Mouse (Mus musculus): ENCODE data around the gene Dnali1. TPM values are rescaled to one million over a fixed set of nuclear protein-coding genes. Genes with fewer than 3 reads are reported as not detected.

Dnali1 gene
- not detected for total RNA-seq (2021)
- long read RNA-seq, experiment 1, result 0 reads
- long read RNA-seq, experiment 2, result 0 reads

- peak; percentile 47 for DNase-seq
These were observed at the start of gene Dnali1 for GRCm38 (mm10) chr4:125065517-125066307. Gene Dnali1, minus strand, starts transcription at chr4:125065703.

GRCm38 (mm10) chr4:125115081-125115480, 49.6 kb upstream of the Dnali1 start:
- no peak for DNase-seq

- peak; percentile 77 for DNase-seq
These were observed 49.1 kb upstream of the Dnali1 start for GRCm38 (mm10) chr4:125114638-125115037.

DNA sequence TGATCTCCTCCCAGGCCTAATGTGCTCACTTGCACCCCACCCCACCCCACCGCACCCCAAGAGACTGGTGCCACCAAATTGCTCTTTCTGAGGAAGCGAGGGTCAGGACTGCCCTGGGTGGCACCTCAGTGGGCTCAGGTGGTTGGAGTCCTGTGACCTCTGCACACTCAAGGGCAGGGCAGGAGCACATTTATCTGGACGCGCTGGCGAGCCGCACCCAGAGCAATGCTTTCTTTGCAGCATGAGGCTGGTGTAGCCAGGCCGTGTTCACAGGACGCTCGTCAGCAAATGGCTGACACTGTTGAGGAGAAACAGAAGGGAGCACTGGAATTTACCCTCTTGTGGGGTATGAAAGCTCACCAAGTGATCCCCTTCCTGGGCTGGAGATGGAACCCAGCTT, 39.9 kb upstream of the Dnali1 start:
- no peak for DNase-seq

GRCm38 (mm10) chr4:125101334-125101733, 35.8 kb upstream of the Dnali1 start:
- no peak for DNase-seq

- peak; percentile 51 for DNase-seq
These were observed 34.0 kb upstream of the Dnali1 start for GRCm38 (mm10) chr4:125099458-125099857.

- no peak for DNase-seq
These were observed 31.9 kb upstream of the Dnali1 start for GRCm38 (mm10) chr4:125097412-125097811.

DNA sequence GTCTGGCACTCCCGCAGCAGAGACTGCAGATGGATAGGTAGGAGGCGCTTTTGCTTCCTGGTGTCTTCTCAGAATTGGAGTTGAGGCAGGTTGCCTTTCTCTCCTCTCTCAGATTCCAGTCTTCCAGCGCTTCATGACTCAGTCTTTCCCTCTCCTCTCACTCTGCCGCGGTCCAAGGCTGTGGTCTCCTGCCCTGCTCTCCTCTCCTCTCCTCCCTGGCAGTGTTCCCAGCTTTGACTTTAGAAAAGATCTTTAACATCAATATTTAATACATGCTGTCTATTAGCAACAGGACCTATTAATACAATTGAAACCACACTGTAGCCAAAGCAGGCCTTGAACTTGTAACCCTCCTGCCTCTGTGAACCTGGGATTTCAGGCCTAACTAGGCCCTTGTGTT, 30.6 kb upstream of the Dnali1 start:
- no peak for DNase-seq

- DNase-seq, result no peak
These were observed 27.5 kb upstream of the Dnali1 start for GRCm38 (mm10) chr4:125093031-125093430.

- no peak for DNase-seq
These were observed 19.9 kb upstream of the Dnali1 start for GRCm38 (mm10) chr4:125085346-125085841.

- DNase-seq, result peak; percentile 90
These were observed 19.2 kb upstream of the Dnali1 start, which contains the start of gene Meaf6 for GRCm38 (mm10) chr4:125084403-125085345. Gene Meaf6, plus strand, starts transcription at chr4:125085134.

GRCm38 (mm10) chr4:125078698-125079097, 13.2 kb upstream of the Dnali1 start:
- no peak for DNase-seq

DNA sequence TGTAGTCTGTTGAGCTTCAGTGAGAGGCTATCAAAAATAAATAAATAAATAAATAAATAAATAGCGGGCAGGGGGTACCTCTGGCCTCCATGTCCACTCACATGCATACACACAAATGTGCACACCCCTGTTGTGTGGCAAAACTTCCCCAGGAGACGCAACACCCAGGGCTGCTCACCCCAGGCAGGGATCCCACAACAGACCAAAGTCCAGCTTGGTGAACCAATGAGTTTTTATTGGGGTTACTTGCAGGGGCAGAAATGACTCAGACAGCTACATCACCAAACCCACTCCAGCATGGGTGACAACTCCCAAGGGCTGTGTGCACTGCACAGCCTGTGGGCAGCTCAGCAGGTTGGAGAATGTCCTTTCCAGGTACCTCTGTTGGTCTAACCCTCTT, 12.2 kb upstream of the Dnali1 start:
- no peak for DNase-seq

DNA sequence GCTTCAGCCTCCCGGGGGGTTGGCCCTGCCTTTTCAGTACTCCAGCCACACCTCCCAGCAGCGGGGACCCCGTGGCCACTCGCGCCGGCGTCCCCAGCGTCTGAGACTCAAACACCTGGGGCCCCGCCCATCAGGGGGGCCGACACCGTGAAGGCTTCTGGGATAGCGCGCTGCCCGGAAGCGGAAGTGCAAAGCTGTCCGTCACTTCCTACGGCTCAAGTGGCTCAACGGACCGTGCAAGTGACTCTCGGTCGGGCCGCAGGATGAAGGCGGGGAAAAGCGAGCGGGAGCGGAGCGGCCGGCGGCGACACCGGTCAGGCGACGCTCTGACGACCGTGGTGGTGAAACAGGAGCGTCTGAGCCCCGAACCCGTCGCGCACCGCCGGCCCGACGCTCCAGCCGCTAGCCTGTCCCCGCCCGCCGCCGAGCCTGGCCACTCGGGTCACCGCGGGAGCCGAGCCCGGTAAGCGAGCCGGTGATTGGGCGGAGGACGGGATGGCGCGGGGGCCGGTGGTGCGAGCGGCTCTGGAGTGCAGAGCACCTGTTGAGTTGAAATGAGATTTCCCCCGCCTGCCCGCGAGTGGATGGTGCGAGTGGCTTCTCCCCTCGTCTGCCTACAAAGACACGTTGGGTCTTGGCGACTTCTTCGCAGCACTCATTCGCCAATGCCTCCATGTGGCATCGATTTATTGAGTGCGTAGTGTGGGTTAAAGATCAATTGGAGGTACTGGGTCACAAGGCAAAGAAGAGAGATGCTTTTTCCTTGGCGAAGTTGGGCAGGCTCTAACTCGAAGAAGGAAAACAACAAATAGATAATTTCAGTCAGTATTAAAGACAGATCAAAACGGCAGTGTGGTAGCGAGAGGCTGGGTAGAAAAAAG, 1.2 kb upstream of the Dnali1 start, which contains the start of gene Snip1:
Snip1 (plus strand) TSS at position 183 of the 881 bp plus-strand sequence.
- peak; percentile 91 for DNase-seq

DNA sequence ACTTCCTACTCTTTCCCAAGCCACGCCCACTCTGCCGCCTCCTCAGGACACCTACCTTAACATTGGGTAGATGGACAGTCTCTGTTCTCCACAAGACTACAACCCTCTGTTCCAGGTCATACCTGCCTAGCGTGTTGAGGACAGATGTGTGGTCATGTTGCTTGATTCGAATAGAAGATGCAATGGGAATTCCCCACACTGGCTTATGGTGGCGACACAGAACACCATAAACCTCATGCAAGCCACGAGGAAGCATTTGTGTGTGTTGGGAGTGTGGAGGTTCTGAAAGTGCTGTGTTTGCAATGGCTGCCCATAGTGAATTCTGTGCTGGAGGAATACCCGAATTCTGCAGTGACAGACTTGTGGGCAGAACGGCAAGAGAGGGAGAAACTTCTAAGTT, 1.7 kb downstream of the Dnali1 start:
- no peak for DNase-seq

DNA sequence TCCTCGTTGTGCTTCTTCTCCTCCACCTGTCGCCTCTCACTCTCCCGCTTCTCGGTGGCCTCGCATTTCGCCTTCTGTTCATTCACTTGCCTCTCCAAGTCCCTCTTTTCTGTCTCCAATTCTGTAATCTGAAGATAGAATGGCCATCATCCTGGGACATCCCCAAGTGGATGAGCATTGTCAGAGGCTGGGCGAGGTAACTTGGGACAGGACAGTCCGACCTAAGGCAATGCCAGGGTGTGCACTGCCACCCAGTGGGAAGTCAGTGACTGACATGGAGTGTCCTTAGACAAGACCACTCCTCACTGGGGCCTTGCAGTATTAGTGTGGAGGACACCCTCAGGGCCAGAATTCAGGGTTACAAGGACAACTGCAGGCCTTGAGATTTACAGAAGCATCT, 6.5 kb downstream of the Dnali1 start:
- DNase-seq, result no peak

- DNase-seq, result no peak
These were observed 7.5 kb downstream of the Dnali1 start for GRCm38 (mm10) chr4:125058033-125058432.

DNA sequence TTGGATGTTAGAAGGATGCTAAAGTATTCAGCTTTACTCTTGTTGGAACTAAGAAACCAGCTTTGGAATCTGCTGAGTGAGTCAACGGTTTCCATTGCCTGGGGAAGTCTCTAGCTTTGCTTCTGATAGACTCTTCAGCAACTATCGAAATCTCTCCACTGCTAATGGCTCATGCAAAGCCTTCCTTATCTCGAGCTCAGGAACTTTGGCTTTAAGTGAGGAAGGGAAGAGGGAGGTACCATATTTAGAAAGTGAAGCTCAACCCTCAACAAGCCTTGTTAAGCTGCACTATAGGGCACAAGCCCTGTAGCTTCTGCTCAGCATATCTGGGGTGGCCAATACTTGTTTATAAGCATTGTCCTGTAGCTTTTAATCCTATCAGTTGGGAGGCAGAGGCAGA, 8.2 kb downstream of the Dnali1 start:
- DNase-seq, result no peak

DNA sequence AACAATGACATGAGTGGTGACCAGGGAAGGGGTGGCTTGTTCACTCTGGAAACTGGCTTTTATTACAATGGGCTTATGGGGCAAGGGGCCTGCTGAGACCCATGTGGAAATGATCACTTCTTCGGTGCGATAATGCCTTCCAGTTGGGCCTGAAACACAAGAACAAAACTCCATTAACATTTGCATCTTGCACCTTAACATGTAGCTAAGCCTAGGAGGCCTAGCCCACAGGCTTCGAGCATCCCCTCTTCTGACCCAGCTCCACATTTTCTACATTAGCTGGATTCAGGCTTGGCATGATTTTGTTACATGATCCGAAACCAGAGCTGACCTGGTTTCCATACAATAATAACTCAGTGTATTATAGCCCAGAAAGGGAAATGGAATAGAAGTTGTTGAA, 9.0 kb downstream of the Dnali1 start:
- DNase-seq, result no peak

GRCm38 (mm10) chr4:125055385-125055784, 10.1 kb downstream of the Dnali1 start:
- DNase-seq, result no peak

DNA sequence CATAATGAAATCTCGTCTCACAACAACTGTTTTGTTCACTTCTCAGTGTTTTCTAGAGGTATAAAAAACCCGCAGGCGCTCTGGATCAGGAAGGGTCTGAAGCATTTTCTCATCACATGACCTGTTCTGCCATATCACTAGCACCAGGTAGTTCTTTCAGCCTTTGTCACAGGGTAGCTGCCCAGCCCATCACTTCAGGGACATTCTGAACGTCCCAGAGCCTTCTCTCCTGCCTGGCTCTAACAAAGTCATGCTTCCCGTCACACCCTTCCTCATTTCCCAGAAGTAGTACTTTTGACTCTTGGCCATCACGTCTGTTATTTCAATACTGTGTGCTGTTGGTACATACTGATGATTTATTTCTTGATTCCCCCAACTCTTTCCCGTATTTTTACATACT, 21.0 kb downstream of the Dnali1 start:
- no peak for DNase-seq

DNA sequence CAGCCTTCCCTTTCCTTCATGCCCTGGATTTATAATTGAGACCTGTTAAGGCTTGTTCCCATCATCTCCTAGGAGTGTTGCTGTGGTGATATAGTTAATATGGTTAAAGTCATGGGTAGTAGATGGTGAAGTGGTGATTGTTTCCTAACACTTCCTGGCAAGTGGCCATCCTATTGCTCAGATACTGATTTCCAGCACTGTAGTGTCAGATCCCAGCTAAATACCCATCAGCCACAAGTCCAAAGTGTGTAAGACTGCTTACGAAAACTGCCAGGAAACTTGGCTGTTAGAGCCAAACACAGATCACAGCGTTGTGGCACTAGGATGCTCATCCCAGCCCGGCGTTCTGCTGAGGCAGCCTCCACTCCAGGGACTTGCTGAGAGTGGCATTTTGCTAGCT, 31.2 kb downstream of the Dnali1 start:
- DNase-seq, result no peak
